ENCODE assay signal across 8 mouse cellular contexts in the genomic region with DNA sequence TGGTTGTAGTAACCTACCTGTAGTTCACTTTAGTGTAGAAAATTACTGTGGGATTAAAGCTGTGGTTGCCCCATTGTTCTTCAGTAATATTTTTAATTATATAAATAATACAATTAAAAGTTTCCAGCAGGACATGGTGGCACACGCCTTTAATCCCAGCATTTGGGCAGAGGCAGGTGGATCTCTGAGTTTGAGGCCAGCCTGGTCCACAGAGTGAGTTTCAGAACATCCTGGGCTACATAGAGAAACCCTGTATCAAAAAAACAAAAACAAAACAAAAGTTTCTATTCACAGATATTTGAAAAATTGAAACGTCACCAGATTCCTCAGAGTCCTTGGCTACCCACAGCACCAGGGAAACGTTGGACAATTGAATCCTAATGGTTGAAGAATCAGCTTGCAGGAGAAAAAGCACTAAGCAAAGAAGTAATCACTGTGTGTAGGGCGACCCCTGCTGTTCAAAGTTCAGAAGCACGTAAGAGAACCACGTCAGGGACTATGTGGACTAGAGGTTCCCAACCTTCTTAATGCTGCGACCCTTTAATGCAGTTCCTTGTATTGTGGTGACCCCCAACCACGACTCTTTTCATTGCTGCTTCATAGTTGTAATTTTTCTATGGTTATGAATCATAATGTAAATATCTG.
DNase-seq lines count a peak whose midpoint lies in the region.

No protein-coding gene starts in this region.

- peak; percentile 57 for DNase-seq in T-cell, adult 2 months (ENCODE audit: low spot score)
- peak; percentile 86 to 88 for DNase-seq in cerebellum, postnatal 14 days
- peak; percentile 82 for DNase-seq in gastrocnemius, adult 18-20 months (ENCODE audit: low spot score)
- peak; percentile 70 for DNase-seq in hindlimb bud, embryonic 11.5 days (ENCODE audit: extremely low spot score, low read depth, low spot score)
- DNase-seq in left cerebral cortex, adult 11 months (ENCODE audit: low spot score), result peak; percentile 71
- peak; percentile 52 to 81 for DNase-seq in lung, postnatal 4 days
- peak; percentile 82 for DNase-seq in right cerebral cortex, adult 18-20 months
- DNase-seq in urinary bladder, adult 2 months (ENCODE audit: low spot score), result peak; percentile 35

Comparison
In these comparisons a context has a peak if more than half of its experiments do, and no peak if none do; other contexts are left out.
1. Peak in every context shown above with its lines: DNase-seq.
2. DNase-seq: peak in every context shown above with its lines; median percentile 87 in cerebellum, postnatal 14 days; 82 in gastrocnemius, adult 18-20 months; 82 in right cerebral cortex, adult 18-20 months; 71 in left cerebral cortex, adult 11 months; 70 in hindlimb bud, embryonic 11.5 days; 66 in lung, postnatal 4 days; 57 in T-cell, adult 2 months; 35 in urinary bladder, adult 2 months.